Mouse (Mus musculus): ENCODE data around the gene Krtap13.

DNA sequence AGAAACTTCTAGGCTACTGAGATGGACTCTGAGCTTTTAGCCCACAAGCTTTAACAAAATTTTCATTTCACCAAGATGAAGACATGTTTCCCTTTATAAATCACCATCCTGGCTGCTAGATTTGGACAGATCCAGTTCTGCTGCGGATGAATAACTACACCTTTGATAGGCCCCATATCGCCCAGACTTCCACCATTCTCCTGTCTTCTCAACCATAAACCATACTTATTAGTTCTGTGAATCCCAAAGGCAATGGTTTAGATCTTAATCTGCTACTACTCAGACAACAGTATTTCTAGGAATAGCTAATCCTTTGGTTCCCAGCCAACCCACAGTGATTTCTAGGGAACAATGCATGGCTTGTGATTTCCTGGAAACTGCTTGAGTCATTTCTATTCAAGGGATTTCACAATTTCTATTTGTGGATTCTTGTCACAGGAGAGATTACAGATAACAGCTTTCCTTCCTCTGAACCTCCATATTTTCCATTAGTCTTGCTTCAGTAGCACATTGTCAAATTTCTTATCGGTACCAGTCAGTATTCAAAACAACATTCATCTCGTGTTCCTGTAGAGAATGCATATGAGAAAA lies 6.6 kb downstream of the Krtap13 start:
- TF ChIP-seq CTCF (IDR thresholded peaks at IDR 0.05; ENCODE audit: low read depth, low read length) (no peak), POLR2A (IDR thresholded peaks at IDR 0.05; ENCODE audit: extremely low read depth, insufficient read depth, low read length) (no peak)

Data from liver, adult 2 months (tissue).